Mouse (Mus musculus) hindbrain, embryonic 10.5 days (tissue): ENCODE measurements around the gene Dscam. TPM values are rescaled to one million over a fixed set of nuclear protein-coding genes. Genes with fewer than 3 reads are reported as not detected.

ENCODE experiments used
- DNase-seq: peaks from one replicate; pipeline ENCODE4 v3.0.0-alpha.2; 2017; ENCODE audit warnings: low spot score
- H3K27ac ChIP-seq: fragments of 300-500 bp; sonication (generic); 2 replicates; pipeline ENCODE4 v1.5.1; 2016; ENCODE audit warnings: mild to moderate bottlenecking, moderate library complexity
- H3K27me3 ChIP-seq: fragments of 300-500 bp; sonication (generic); 2 replicates; pipeline ENCODE4 v1.6.1; 2016; ENCODE audit warnings: mild to moderate bottlenecking; ENCODE audit not compliant: poor library complexity, insufficient read depth, severe bottlenecking
- H3K36me3 ChIP-seq: fragments of 300-500 bp; sonication (generic); 2 replicates; pipeline ENCODE4 v1.6.1; 2016; ENCODE audit warnings: mild to moderate bottlenecking, moderate library complexity
- H3K4me1 ChIP-seq: fragments of 300-500 bp; sonication (generic); replicated peaks from 2 replicates; pipeline ENCODE4 v1.6.1; 2016; ENCODE audit warnings: mild to moderate bottlenecking
- H3K4me3 ChIP-seq: fragments of 300-500 bp; sonication (generic); 2 replicates; pipeline ENCODE4 v1.5.1; 2016; ENCODE audit warnings: mild to moderate bottlenecking, moderate library complexity
- H3K9me3 ChIP-seq: fragments of 300-500 bp; sonication (generic); 2 replicates; pipeline ENCODE4 v1.6.1; 2016; ENCODE audit warnings: mild to moderate bottlenecking, moderate library complexity
- WGBS: fragments of 180-500 bp; shearing (Covaris S2); methylation state at CpG from one replicate; pipeline ENCODE4 v1.1.7; 2016; 5-methylcytosine and 5-hydroxymethylcytosine counted together
- polyA plus RNA-seq: library from polyadenylated mRNA; unstranded; fragments of >200 nt; fragmentation: Nextera tagmentation; extraction: Ambion mirVana; gene quantifications from 2 replicates; pipeline ENCODE4 v1.2.1, GENCODE M21; 2016

The Dscam gene
- polyA plus RNA-seq, 1 experiment from 2014 or later = 1.2 TPM

DNA sequence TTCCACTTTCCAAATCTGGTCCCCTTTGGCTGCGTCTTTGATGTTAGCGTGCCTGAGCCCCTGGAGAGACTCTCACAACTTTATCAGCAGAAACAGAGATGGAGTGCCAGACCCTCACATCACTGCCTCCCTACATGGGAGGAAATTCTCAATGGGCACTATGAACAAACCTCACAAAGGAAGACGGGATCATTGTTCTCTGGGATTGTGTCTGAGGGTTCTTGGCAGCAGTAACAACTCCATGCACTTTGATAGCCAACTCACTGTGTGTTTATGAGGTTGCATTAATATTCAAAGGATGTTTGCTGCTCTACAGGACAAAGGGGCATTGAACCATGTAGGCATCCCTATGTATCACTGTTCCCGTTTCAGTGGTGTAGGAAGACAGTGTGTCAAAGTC is 135.3 kb downstream of the Dscam start:
- WGBS = 79% methylated on average over 4 of the region's 4 CpGs
- Histone ChIP-seq H3K27me3 (no peaks in the 10 kb centered on the region), H3K36me3 (no peaks in the 10 kb centered on the region), H3K9me3 (no peaks in the 10 kb centered on the region), H3K4me1 (no peaks in the 10 kb centered on the region), H3K27ac (no peak overlapping the region), H3K4me3 (no peak overlapping the region)
- DNase-seq = no peak

- H3K4me1 ChIP-seq = no peaks in the 10 kb centered on the region
- H3K27ac ChIP-seq = no peak overlapping the region
- WGBS = 87% methylated on average over 3 of the region's 3 CpGs
- H3K27me3 ChIP-seq = no peaks in the 10 kb centered on the region
- H3K9me3 ChIP-seq = no peaks in the 10 kb centered on the region
- no peaks in the 10 kb centered on the region for H3K36me3 ChIP-seq
- DNase-seq = no peak
- no peak overlapping the region for H3K4me3 ChIP-seq
These were observed 137.0 kb downstream of the Dscam start for GRCm38 (mm10) chr16:97033540-97034058.

DNA sequence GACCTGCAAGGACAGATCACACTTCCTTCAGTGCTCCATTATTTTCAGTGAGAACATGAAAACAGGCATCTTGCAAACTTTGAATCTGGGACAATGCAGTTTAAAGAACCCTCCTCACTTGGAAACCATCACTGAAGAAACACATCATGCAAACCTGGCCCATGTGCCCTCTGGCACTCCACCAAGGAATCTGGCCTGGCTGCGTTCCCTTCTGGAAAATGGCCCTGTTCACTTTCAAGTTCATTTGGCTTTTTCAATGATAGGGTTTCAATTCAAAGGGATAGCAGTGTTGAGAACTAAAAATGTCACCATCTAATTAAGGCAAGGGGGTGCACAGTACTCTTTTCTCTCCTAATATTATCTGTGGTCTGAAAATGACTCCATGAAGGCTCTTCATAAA is 142.9 kb downstream of the Dscam start:
- Histone ChIP-seq H3K9me3 (no peaks in the 10 kb centered on the region), H3K36me3 (no peaks in the 10 kb centered on the region), H3K27me3 (no peaks in the 10 kb centered on the region), H3K4me1 (no peaks in the 10 kb centered on the region), H3K27ac (no peak overlapping the region), H3K4me3 (no peak overlapping the region)
- no peak for DNase-seq
- 87% methylated on average over 1 of the region's 1 CpGs for WGBS

- H3K9me3 ChIP-seq = no peaks in the 10 kb centered on the region
- no peaks in the 10 kb centered on the region for H3K27me3 ChIP-seq
- no peaks in the 10 kb centered on the region for H3K36me3 ChIP-seq
- no peak overlapping the region for H3K4me3 ChIP-seq
- H3K4me1 ChIP-seq = no peaks in the 10 kb centered on the region
- H3K27ac ChIP-seq = no peak overlapping the region
- WGBS = 82% methylated on average over 5 of the region's 5 CpGs
- DNase-seq = no peak
These were observed 143.7 kb downstream of the Dscam start for GRCm38 (mm10) chr16:97026803-97027202.

GRCm38 (mm10) chr16:97024406-97024805 is 146.1 kb downstream of the Dscam start:
- Histone ChIP-seq H3K9me3 (no peaks in the 10 kb centered on the region), H3K4me3 (no peak overlapping the region), H3K27me3 (no peaks in the 10 kb centered on the region), H3K36me3 (no peaks in the 10 kb centered on the region), H3K27ac (no peak overlapping the region), H3K4me1 (no peaks in the 10 kb centered on the region)
- DNase-seq = no peak
- whole genome bisulfite sequencing = 82% methylated on average over 4 of the region's 4 CpGs

GRCm38 (mm10) chr16:97021496-97021895 is 149.1 kb downstream of the Dscam start:
- no peak for DNase-seq
- WGBS = 88% methylated on average over 6 of the region's 6 CpGs
- Histone ChIP-seq H3K27me3 (no peaks in the 10 kb centered on the region), H3K36me3 (no peaks in the 10 kb centered on the region), H3K4me1 (0 out of 2 replicates have a peak, but pooled peaks cover 5% of the 10 kb centered on the region), H3K4me3 (no peak overlapping the region), H3K9me3 (no peaks in the 10 kb centered on the region), H3K27ac (no peak overlapping the region)

DNA sequence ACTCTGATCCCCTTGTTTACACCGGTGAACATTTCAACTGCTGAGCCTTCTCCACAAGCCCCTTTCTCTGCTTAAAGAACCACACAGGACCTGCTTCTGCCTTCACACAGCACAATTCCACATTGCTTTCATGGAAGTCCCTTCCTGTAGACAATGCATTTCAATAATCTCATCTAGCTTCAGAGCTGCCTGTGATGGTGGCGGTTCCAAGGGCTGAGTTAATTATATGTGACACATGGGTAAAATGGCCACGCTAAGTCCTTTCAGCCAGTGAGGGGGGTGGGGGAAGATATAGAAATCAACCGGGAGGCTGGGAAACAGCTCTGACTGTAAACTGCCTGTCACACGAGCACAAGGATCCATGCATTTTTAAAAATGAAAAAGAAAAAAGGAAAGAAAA is 152.2 kb downstream of the Dscam start:
- no peaks in the 10 kb centered on the region for H3K36me3 ChIP-seq
- no peak for DNase-seq
- 0 out of 2 replicates have a peak overlapping the region, but pooled peaks have one; percentile 30 for H3K27ac ChIP-seq
- H3K4me1 ChIP-seq = 0 out of 2 replicates have a peak, but pooled peaks cover 5% of the 10 kb centered on the region
- no peaks in the 10 kb centered on the region for H3K27me3 ChIP-seq
- 76% methylated on average over 5 of the region's 5 CpGs for WGBS
- H3K4me3 ChIP-seq = no peak overlapping the region
- no peaks in the 10 kb centered on the region for H3K9me3 ChIP-seq

DNA sequence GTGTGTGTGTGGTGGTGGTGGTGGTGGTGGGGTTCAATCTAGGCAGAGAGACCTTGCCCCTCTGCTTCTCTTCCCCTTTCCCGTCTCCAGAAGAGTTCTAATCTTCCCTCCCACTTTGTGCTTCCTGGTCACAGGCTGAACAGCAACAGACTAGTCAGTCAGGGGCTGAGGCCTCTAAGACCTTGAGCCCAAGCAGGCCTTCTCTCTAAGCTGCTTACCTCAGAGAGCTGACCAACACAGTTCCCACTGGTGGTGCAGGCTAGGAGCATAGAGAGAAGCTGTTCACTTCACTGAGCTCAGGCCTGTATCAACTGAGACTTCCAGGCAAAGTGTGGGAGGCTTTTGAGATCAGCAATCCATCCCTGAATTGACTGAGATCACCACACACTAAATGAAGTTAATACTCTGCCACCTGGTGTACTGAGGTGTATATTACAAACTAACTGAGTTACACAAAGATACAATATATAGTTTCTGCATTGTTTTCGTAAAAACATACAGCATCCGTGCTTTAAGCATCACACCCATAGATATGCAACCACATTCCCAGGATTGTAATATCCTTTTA is 153.3 kb downstream of the Dscam start:
- H3K4me3 ChIP-seq = no peak overlapping the region
- no peak for DNase-seq
- 0 out of 2 replicates have a peak, but pooled peaks cover 5% of the 10 kb centered on the region for H3K4me1 ChIP-seq
- WGBS = 78% methylated on average over 3 of the region's 3 CpGs
- H3K27ac ChIP-seq = 0 out of 2 replicates have a peak overlapping the region, but pooled peaks have one; percentile 56
- H3K36me3 ChIP-seq = no peaks in the 10 kb centered on the region
- H3K27me3 ChIP-seq = no peaks in the 10 kb centered on the region
- H3K9me3 ChIP-seq = no peaks in the 10 kb centered on the region

GRCm38 (mm10) chr16:97016244-97016850 is 154.2 kb downstream of the Dscam start:
- Histone ChIP-seq H3K9me3 (no peaks in the 10 kb centered on the region), H3K4me1 (0 out of 2 replicates have a peak, but pooled peaks cover 5% of the 10 kb centered on the region), H3K4me3 (no peak overlapping the region), H3K36me3 (no peaks in the 10 kb centered on the region), H3K27ac (no peak overlapping the region), H3K27me3 (no peaks in the 10 kb centered on the region)
- DNase-seq = no peak
- WGBS = 90% methylated on average over 2 of the region's 2 CpGs

- no peak overlapping the region for H3K4me3 ChIP-seq
- 82% methylated on average over 3 of the region's 3 CpGs for WGBS
- no peak for DNase-seq
- no peaks in the 10 kb centered on the region for H3K36me3 ChIP-seq
- no peaks in the 10 kb centered on the region for H3K9me3 ChIP-seq
- H3K27me3 ChIP-seq = no peaks in the 10 kb centered on the region
- no peak overlapping the region for H3K27ac ChIP-seq
- 0 out of 2 replicates have a peak, but pooled peaks cover 8% of the 10 kb centered on the region for H3K4me1 ChIP-seq
These were observed 156.2 kb downstream of the Dscam start for GRCm38 (mm10) chr16:97014343-97014742.

DNA sequence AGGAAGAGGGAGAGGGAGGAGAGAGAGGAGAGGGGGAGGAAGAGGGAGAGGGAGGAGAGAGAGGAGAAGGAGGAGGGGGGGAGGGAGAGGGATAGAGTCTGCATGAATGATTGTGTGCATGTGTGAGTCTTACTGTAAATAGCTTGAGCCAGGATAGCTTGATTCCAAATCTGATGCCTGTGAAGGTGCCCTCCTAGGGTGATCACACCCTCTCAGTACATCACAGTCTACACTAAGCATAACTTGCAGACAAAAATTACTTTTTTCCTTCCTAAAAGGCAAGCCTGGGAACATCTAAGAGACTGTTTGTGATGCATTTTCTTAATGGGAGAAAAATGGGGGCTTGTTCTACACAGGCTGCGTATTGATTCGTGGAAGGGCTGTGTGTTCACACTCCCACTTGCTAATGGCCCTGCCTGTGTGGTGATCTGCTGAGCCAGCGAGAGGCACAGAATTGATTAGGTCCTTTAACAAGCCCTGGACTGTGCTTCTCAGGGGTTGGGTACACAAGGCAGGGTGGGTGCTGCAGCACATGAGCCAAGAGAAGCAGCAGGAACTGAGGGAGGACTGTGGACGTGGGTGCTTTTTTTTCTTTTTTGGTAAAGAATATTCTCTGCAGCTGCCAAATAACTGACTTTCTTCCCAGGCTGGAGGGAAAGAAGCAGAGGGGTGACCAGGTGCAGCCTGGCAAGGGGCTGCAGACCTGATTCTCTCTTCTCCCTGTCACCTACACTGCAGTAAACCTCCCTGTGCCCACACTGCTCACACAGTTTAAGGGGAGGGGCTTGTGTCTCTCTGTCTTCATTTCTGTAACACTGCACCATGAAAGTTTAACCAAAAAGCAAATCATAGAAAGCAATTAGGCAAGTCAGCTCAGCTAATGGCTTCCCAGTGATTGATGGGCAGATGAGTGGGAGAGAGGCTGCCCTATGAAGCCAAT is 161.2 kb downstream of the Dscam start:
- H3K9me3 ChIP-seq = no peaks in the 10 kb centered on the region
- DNase-seq = no peak
- H3K27me3 ChIP-seq = no peaks in the 10 kb centered on the region
- H3K4me1 ChIP-seq = peaks cover 17% of the 10 kb centered on the region
- H3K4me3 ChIP-seq = no peak overlapping the region
- H3K27ac ChIP-seq = peak overlapping the region; percentile 17; the same call in 1 of the 2 replicates
- WGBS = 79% methylated on average over 4 of the region's 4 CpGs
- no peaks in the 10 kb centered on the region for H3K36me3 ChIP-seq

GRCm38 (mm10) chr16:97007892-97008527 is 162.5 kb downstream of the Dscam start:
- no peak for DNase-seq
- H3K9me3 ChIP-seq = no peaks in the 10 kb centered on the region
- no peak overlapping the region for H3K27ac ChIP-seq
- H3K27me3 ChIP-seq = no peaks in the 10 kb centered on the region
- H3K4me3 ChIP-seq = no peak overlapping the region
- no peaks in the 10 kb centered on the region for H3K36me3 ChIP-seq
- H3K4me1 ChIP-seq = peaks cover 17% of the 10 kb centered on the region
- 82% methylated on average over 11 of the region's 11 CpGs for WGBS
